Mouse (Mus musculus) myocyte (in vitro differentiated cells): Measurements from ENCODE around the gene Rcan2. TPM values are rescaled to one million over a fixed set of nuclear protein-coding genes. Genes with fewer than 3 reads are reported as not detected.

ENCODE experiments used
- H3K27me3 ChIP-seq: one replicate; pipeline ENCODE4 v1.6.1; 2011; ENCODE audit not compliant: control insufficient read depth, insufficient read depth, insufficient read length
- H3K36me3 ChIP-seq: one replicate; pipeline ENCODE4 v1.6.1; 2011; ENCODE audit not compliant: control insufficient read depth, insufficient read depth
- H3K4me2 ChIP-seq: one replicate; pipeline ENCODE4 v1.6.1; 2011; ENCODE audit warnings: low read depth, control low read depth
- H3K4me3 ChIP-seq: one replicate; pipeline ENCODE4 v1.5.1; 2011; ENCODE audit warnings: mild to moderate bottlenecking, control low read depth, moderate library complexity
- H3K79me2 ChIP-seq: one replicate; pipeline ENCODE4 v1.6.1; 2011; ENCODE audit not compliant: control insufficient read depth, insufficient read depth
- H3ac ChIP-seq: one replicate; pipeline ENCODE4 v1.6.1; 2011; ENCODE audit not compliant: control insufficient read depth, insufficient read length
- CEBPB ChIP-seq: IDR thresholded peaks from 2 replicates; pipeline ENCODE4 v1.6.1; 2011; ENCODE audit warnings: mild to moderate bottlenecking, moderate library complexity; ENCODE audit not compliant: poor library complexity, insufficient read depth, severe bottlenecking
- E2F4 ChIP-seq: IDR thresholded peaks from one replicate; pipeline ENCODE4 v1.6.1; 2011; ENCODE audit warnings: mild to moderate bottlenecking, control low read depth, moderate library complexity; ENCODE audit not compliant: insufficient read depth
- MAX ChIP-seq: IDR thresholded peaks from one replicate; pipeline ENCODE4 v1.6.1; 2011; ENCODE audit warnings: low read depth, mild to moderate bottlenecking, control low read depth
- MYOD1 ChIP-seq, 3 experiments: IDR thresholded peaks; one replicate each; pipeline ENCODE4 v1.6.1; 2011; ENCODE audit warnings: control low read depth in 2 of 3, low read depth in 2 of 3, mild to moderate bottlenecking in 2 of 3, moderate library complexity in 1 of 3; ENCODE audit not compliant: insufficient read length in 2 of 3, control insufficient read depth in 1 of 3
- MYOG ChIP-seq, 3 experiments: IDR thresholded peaks; one replicate each; pipeline ENCODE4 v1.6.1; 2011; ENCODE audit warnings: control low read depth in 2 of 3, low read depth in 2 of 3, mild to moderate bottlenecking in 2 of 3; ENCODE audit not compliant: insufficient read length in 2 of 3, control insufficient read depth in 1 of 3, insufficient read depth in 1 of 3
- POLR2A ChIP-seq: IDR thresholded peaks from one replicate; pipeline ENCODE4 v1.6.1; 2011; ENCODE audit warnings: low read depth, mild to moderate bottlenecking, control low read depth, moderate library complexity; ENCODE audit not compliant: insufficient read length
- POLR2AphosphoS2 ChIP-seq: IDR thresholded peaks from one replicate; pipeline ENCODE4 v1.6.1; 2011; ENCODE audit warnings: low read depth, control low read depth; ENCODE audit not compliant: insufficient read length
- REST ChIP-seq: IDR thresholded peaks from one replicate; pipeline ENCODE4 v1.6.1; 2011; ENCODE audit warnings: mild to moderate bottlenecking, control low read depth, moderate library complexity; ENCODE audit not compliant: insufficient read depth, insufficient read length
- SRF ChIP-seq: IDR thresholded peaks from one replicate; pipeline ENCODE4 v1.6.1; 2011; ENCODE audit warnings: low read depth; ENCODE audit not compliant: control insufficient read depth, insufficient read length
- TCF12 ChIP-seq: IDR thresholded peaks from one replicate; pipeline ENCODE4 v1.6.1; 2011; ENCODE audit warnings: mild to moderate bottlenecking, control low read depth; ENCODE audit not compliant: poor library complexity, insufficient read depth, severe bottlenecking
- TCF3 ChIP-seq: IDR thresholded peaks from one replicate; pipeline ENCODE4 v1.6.1; 2011; ENCODE audit warnings: low read depth, control low read depth; ENCODE audit not compliant: insufficient read length
- USF1 ChIP-seq: IDR thresholded peaks from one replicate; pipeline ENCODE4 v1.6.1; 2011; ENCODE audit warnings: low read depth, mild to moderate bottlenecking, control low read depth, moderate library complexity
- polyA plus RNA-seq: library from polyadenylated mRNA; unstranded; fragments of >200 nt; fragmentation: generic; extraction: Trizol; gene quantifications from one replicate; pipeline ENCODE4 v1.2.1, GENCODE M21; 2012; ENCODE audit warnings: missing spikeins

Rcan2 gene
- polyA plus RNA-seq, 1 experiment, result 2.0 TPM

DNA sequence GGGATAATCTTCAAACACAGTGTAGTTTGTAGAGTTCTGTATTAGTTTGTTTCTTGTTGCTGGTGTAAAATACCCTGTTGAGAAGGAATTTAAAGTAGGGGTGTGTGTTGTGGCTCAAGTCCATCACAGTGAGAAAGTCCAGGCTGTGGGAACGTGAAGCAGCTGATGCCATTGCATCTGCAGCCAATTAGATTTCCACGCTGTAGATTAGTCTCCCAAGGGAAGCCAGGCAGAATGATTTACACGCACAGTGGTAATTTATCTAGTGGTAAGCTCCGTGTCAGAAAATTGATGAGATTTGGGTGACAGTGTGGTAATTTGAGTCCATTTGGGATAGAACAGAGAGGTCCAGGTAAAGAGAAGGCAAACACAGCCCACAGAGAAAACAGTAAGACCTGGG is 192.9 kb downstream of the Rcan2 start:
- no peak for TF ChIP-seq SRF
- Histone ChIP-seq H3ac (no peak overlapping the region), H3K36me3 (no peaks in the 10 kb centered on the region)

DNA sequence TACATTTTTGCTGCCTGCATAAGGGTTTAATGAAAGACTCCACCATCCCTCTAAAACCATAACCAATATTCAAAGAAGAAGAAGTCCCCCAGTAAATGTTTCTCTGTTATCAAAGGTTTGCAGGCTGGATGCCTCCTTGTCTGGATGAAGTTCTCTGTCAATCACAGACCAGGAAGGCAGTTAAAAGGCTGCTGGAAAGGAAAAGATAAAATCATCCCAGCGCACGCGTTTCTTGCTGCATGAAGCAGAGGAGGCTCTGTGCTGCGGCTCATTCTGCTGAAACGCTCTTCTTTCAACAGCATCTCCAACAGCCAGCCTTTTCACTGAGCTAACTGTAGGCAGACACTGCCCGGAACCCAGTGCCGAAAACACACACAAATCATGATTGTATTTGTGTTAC is 196.4 kb downstream of the Rcan2 start:
- H3K4me2 ChIP-seq, result no peak overlapping the region
- H3K79me2 ChIP-seq, result no peaks in the 10 kb centered on the region
- TF ChIP-seq MAX, result no peak
- no peak for TF ChIP-seq MYOG (IDR thresholded peaks at IDR 0.05; ENCODE audit: control insufficient read depth in 1 of 3, insufficient read depth in 1 of 3, insufficient read length in 2 of 3, low read depth in 2 of 3)
- no peak for TF ChIP-seq TCF3
- no peak for TF ChIP-seq USF1
- no peak for TF ChIP-seq CEBPB
- no peak for TF ChIP-seq SRF
- TF ChIP-seq MYOD1 (IDR thresholded peaks at IDR 0.05; ENCODE audit: control insufficient read depth in 1 of 3, insufficient read length in 2 of 3, low read depth in 2 of 3), result no peak
- TF ChIP-seq E2F4, result no peak
- TF ChIP-seq REST, result no peak
- TF ChIP-seq TCF12, result no peak
- TF ChIP-seq POLR2A, result no peak
- no peak for TF ChIP-seq POLR2AphosphoS2
- H3K36me3 ChIP-seq, result no peaks in the 10 kb centered on the region
- no peak overlapping the region for H3ac ChIP-seq
- H3K27me3 ChIP-seq, result no peaks in the 10 kb centered on the region
- no peak overlapping the region for H3K4me3 ChIP-seq

More for the DNA sequence above, 192.9 kb downstream of the Rcan2 start:
- Histone ChIP-seq H3K27me3 (no peaks in the 10 kb centered on the region), H3K4me2 (no peak overlapping the region), H3K79me2 (no peaks in the 10 kb centered on the region), H3K4me3 (no peak overlapping the region)

DNA sequence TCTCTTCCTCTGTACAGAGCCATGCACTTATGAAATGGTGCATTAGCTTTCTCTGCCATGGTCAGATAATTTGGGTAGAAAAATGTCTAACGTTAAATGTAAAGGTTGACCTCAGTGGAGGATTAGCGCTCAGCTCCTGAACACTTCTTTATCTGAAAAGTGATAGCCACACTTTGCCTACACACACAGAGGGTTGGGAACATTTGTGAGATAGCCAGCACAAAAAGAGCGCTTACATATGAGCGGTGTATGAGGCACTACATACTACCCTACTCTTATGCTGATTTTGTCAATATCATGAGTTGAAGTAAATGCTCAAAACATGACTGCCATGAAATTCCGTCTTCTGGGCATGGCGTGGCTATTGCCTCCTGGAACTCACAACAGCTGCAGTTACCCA is 196.9 kb downstream of the Rcan2 start:
- Histone ChIP-seq H3K27me3 (no peaks in the 10 kb centered on the region), H3K4me3 (no peak overlapping the region), H3K4me2 (no peak overlapping the region), H3K79me2 (no peaks in the 10 kb centered on the region), H3ac (no peak overlapping the region), H3K36me3 (no peaks in the 10 kb centered on the region)
- TF ChIP-seq MAX, result no peak
- no peak for TF ChIP-seq MYOG (IDR thresholded peaks at IDR 0.05; ENCODE audit: control insufficient read depth in 1 of 3, insufficient read depth in 1 of 3, insufficient read length in 2 of 3, low read depth in 2 of 3)
- no peak for TF ChIP-seq SRF
- no peak for TF ChIP-seq E2F4
- TF ChIP-seq TCF3, result no peak
- no peak for TF ChIP-seq USF1

DNA sequence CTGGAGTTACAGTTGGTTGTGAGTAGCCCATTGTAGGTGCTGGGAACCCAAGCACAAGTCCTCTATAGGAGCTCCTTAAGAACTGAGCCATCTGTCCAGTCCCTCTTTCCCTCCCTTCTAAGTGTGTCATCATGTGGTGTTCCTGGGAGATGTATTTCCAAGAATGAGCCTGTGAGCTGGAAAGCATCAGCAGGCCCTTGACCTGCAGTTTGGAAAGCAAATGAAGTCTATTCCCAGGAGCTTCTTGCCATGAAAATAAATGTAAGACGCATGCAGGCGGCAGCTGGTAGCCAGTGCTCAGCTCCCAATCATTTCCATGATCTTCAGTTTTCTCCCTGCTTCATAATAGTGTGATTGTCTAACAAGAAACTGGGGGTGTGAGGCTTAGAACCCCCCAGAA is 203.2 kb downstream of the Rcan2 start:
- Histone ChIP-seq H3ac (no peak overlapping the region), H3K27me3 (no peaks in the 10 kb centered on the region), H3K4me3 (no peak overlapping the region), H3K79me2 (no peaks in the 10 kb centered on the region), H3K4me2 (no peak overlapping the region), H3K36me3 (no peaks in the 10 kb centered on the region)
- TF ChIP-seq MAX (no peak), MYOG (IDR thresholded peaks at IDR 0.05; ENCODE audit: control insufficient read depth in 1 of 3, insufficient read depth in 1 of 3, insufficient read length in 2 of 3, low read depth in 2 of 3) (no peak), POLR2AphosphoS2 (no peak), USF1 (no peak), POLR2A (no peak), MYOD1 (IDR thresholded peaks at IDR 0.05; ENCODE audit: control insufficient read depth in 1 of 3, insufficient read length in 2 of 3, low read depth in 2 of 3) (no peak), E2F4 (no peak), REST (no peak), SRF (no peak), TCF12 (no peak), TCF3 (no peak), CEBPB (no peak)

DNA sequence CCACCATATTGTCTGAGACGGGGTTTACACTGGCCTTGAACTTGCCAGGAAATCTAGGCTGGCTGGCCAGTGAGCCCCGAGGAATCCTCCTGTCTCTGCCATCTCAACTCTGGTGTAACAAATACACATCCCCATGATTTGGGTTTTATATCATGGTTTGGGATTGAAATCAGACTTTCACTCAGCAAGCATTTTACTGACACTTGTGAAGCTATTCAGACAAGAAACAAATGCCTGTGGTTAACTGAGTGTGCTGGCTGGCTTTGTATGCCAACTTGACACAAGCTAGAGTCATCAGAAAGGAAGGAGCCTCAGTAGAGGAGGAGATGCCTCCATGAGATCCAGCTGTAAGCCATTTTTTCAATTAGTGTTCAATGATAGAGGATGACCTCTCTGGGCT is 206.3 kb downstream of the Rcan2 start:
- Histone ChIP-seq H3ac (no peak overlapping the region), H3K4me3 (no peak overlapping the region), H3K27me3 (no peaks in the 10 kb centered on the region), H3K36me3 (no peaks in the 10 kb centered on the region), H3K79me2 (no peaks in the 10 kb centered on the region), H3K4me2 (no peak overlapping the region)
- no peak for TF ChIP-seq TCF12
- TF ChIP-seq MYOG (IDR thresholded peaks at IDR 0.05; ENCODE audit: control insufficient read depth in 1 of 3, insufficient read depth in 1 of 3, insufficient read length in 2 of 3, low read depth in 2 of 3), result no peak
- TF ChIP-seq MYOD1 (IDR thresholded peaks at IDR 0.05; ENCODE audit: control insufficient read depth in 1 of 3, insufficient read length in 2 of 3, low read depth in 2 of 3), result no peak
- TF ChIP-seq POLR2AphosphoS2, result no peak
- TF ChIP-seq SRF, result no peak
- no peak for TF ChIP-seq MAX
- no peak for TF ChIP-seq TCF3
- TF ChIP-seq USF1, result no peak
- no peak for TF ChIP-seq POLR2A
- no peak for TF ChIP-seq CEBPB
- TF ChIP-seq REST, result no peak
- no peak for TF ChIP-seq E2F4
